Mouse (Mus musculus): ENCODE data around the gene Gm10842. TPM values are rescaled to one million over a fixed set of nuclear protein-coding genes. Genes with fewer than 3 reads are reported as not detected.

Gm10842 gene
- polyA plus RNA-seq, 1 experiment from 2014 or later: not detected

- Histone ChIP-seq H3K36me3 (ENCODE audit: control insufficient read depth, insufficient read depth, low read length) (no peaks in the 10 kb centered on the region), H3K9ac (ENCODE audit: low read depth, low read length) (no peak overlapping the region), H3K27ac (ENCODE audit: low read depth, low read length) (no peak overlapping the region), H3K4me2 (ENCODE audit: low read length) (no peak overlapping the region), H3K4me1 (ENCODE audit: control insufficient read depth, insufficient read depth, low read depth, low read length) (peaks cover 10% of the 10 kb centered on the region; the same call in 1 of the 2 replicates), H3K9me3 (ENCODE audit: control insufficient read depth, low read length) (no peaks in the 10 kb centered on the region), H3K4me3 (ENCODE audit: low read length) (no peak overlapping the region), H3K27me3 (replicated peaks; ENCODE audit: control insufficient read depth, insufficient read depth, low read length) (no peaks in the 10 kb centered on the region)
- ATAC-seq: no peak
- WGBS: 59% methylated on average over 4 of the region's 4 CpGs
These were observed 4.0 kb downstream of the Gm10842 start for GRCm38 (mm10) chr11:105150691-105151090.

- WGBS: 31% methylated on average over 18 of the region's 19 CpGs
- H3K4me2 ChIP-seq (ENCODE audit: low read length): peak overlapping the region; percentile 34
- peak overlapping the region; percentile 38; the same call in 1 of the 2 replicates for H3K9ac ChIP-seq (ENCODE audit: low read depth, low read length)
- no peaks in the 10 kb centered on the region for H3K9me3 ChIP-seq (ENCODE audit: control insufficient read depth, low read length)
- ATAC-seq: peak; percentile 45; the same call in 1 of the 2 replicates
- no peak overlapping the region for H3K4me3 ChIP-seq (ENCODE audit: low read length)
- H3K4me1 ChIP-seq (ENCODE audit: control insufficient read depth, insufficient read depth, low read depth, low read length): peaks cover 10% of the 10 kb centered on the region; the same call in 1 of the 2 replicates
- no peaks in the 10 kb centered on the region for H3K36me3 ChIP-seq (ENCODE audit: control insufficient read depth, insufficient read depth, low read length)
- no peak overlapping the region for H3K27ac ChIP-seq (ENCODE audit: low read depth, low read length)
- H3K27me3 ChIP-seq (replicated peaks; ENCODE audit: control insufficient read depth, insufficient read depth, low read length): no peaks in the 10 kb centered on the region
These were observed 4.7 kb downstream of the Gm10842 start for GRCm38 (mm10) chr11:105151226-105152016.

- Histone ChIP-seq H3K27ac (ENCODE audit: low read depth, low read length) (no peak overlapping the region), H3K4me1 (ENCODE audit: control insufficient read depth, insufficient read depth, low read depth, low read length) (peaks cover 10% of the 10 kb centered on the region; the same call in 1 of the 2 replicates), H3K4me3 (ENCODE audit: low read length) (no peak overlapping the region), H3K27me3 (replicated peaks; ENCODE audit: control insufficient read depth, insufficient read depth, low read length) (no peaks in the 10 kb centered on the region), H3K9ac (ENCODE audit: low read depth, low read length) (no peak overlapping the region), H3K9me3 (ENCODE audit: control insufficient read depth, low read length) (no peaks in the 10 kb centered on the region), H3K36me3 (ENCODE audit: control insufficient read depth, insufficient read depth, low read length) (no peaks in the 10 kb centered on the region), H3K4me2 (ENCODE audit: low read length) (peak overlapping the region; percentile 34; the same call in 1 of the 2 replicates)
- WGBS: 100% methylated on average over 1 of the region's 4 CpGs
- ATAC-seq: no peak
These were observed 5.3 kb downstream of the Gm10842 start for GRCm38 (mm10) chr11:105152017-105152300.

- Histone ChIP-seq H3K4me1 (ENCODE audit: control insufficient read depth, insufficient read depth, low read depth, low read length) (peaks cover 10% of the 10 kb centered on the region; the same call in 1 of the 2 replicates), H3K4me3 (ENCODE audit: low read length) (no peak overlapping the region), H3K4me2 (ENCODE audit: low read length) (no peak overlapping the region), H3K9ac (ENCODE audit: low read depth, low read length) (no peak overlapping the region), H3K27me3 (replicated peaks; ENCODE audit: control insufficient read depth, insufficient read depth, low read length) (no peaks in the 10 kb centered on the region), H3K27ac (ENCODE audit: low read depth, low read length) (no peak overlapping the region), H3K9me3 (ENCODE audit: control insufficient read depth, low read length) (no peaks in the 10 kb centered on the region), H3K36me3 (ENCODE audit: control insufficient read depth, insufficient read depth, low read length) (no peaks in the 10 kb centered on the region)
- WGBS: 84% methylated on average over 11 of the region's 11 CpGs
- no peak for ATAC-seq
These were observed 5.7 kb downstream of the Gm10842 start for GRCm38 (mm10) chr11:105152357-105152899.

GRCm38 (mm10) chr11:105153068-105153833 lies 6.6 kb downstream of the Gm10842 start:
- 30% methylated on average over 12 of the region's 12 CpGs for WGBS
- no peaks in the 10 kb centered on the region for H3K27me3 ChIP-seq (replicated peaks; ENCODE audit: control insufficient read depth, insufficient read depth, low read length)
- H3K9me3 ChIP-seq (ENCODE audit: control insufficient read depth, low read length): no peaks in the 10 kb centered on the region
- ATAC-seq: peak; percentile 84
- H3K4me3 ChIP-seq (ENCODE audit: low read length): no peak overlapping the region
- no peaks in the 10 kb centered on the region for H3K36me3 ChIP-seq (ENCODE audit: control insufficient read depth, insufficient read depth, low read length)
- H3K27ac ChIP-seq (ENCODE audit: low read depth, low read length): no peak overlapping the region
- H3K9ac ChIP-seq (ENCODE audit: low read depth, low read length): no peak overlapping the region
- H3K4me2 ChIP-seq (ENCODE audit: low read length): no peak overlapping the region
- peaks cover 10% of the 10 kb centered on the region; the same call in 1 of the 2 replicates for H3K4me1 ChIP-seq (ENCODE audit: control insufficient read depth, insufficient read depth, low read depth, low read length)

- H3K9me3 ChIP-seq (ENCODE audit: control insufficient read depth, low read length): no peaks in the 10 kb centered on the region
- no peaks in the 10 kb centered on the region for H3K36me3 ChIP-seq (ENCODE audit: control insufficient read depth, insufficient read depth, low read length)
- H3K9ac ChIP-seq (ENCODE audit: low read depth, low read length): no peak overlapping the region
- ATAC-seq: no peak
- no peak overlapping the region for H3K4me3 ChIP-seq (ENCODE audit: low read length)
- H3K27ac ChIP-seq (ENCODE audit: low read depth, low read length): no peak overlapping the region
- no peaks in the 10 kb centered on the region for H3K27me3 ChIP-seq (replicated peaks; ENCODE audit: control insufficient read depth, insufficient read depth, low read length)
- WGBS: 87% methylated on average over 4 of the region's 4 CpGs
- H3K4me2 ChIP-seq (ENCODE audit: low read length): no peak overlapping the region
- H3K4me1 ChIP-seq (ENCODE audit: control insufficient read depth, insufficient read depth, low read depth, low read length): peaks cover 10% of the 10 kb centered on the region; the same call in 1 of the 2 replicates
These were observed 9.2 kb downstream of the Gm10842 start for GRCm38 (mm10) chr11:105155915-105156314.

- no peak overlapping the region for H3K27ac ChIP-seq (ENCODE audit: low read depth, low read length)
- 86% methylated on average over 19 of the region's 19 CpGs for WGBS
- no peaks in the 10 kb centered on the region for H3K9me3 ChIP-seq (ENCODE audit: control insufficient read depth, low read length)
- ATAC-seq: no peak
- no peaks in the 10 kb centered on the region for H3K36me3 ChIP-seq (ENCODE audit: control insufficient read depth, insufficient read depth, low read length)
- no peak overlapping the region for H3K4me3 ChIP-seq (ENCODE audit: low read length)
- no peak overlapping the region for H3K4me2 ChIP-seq (ENCODE audit: low read length)
- no peak overlapping the region for H3K9ac ChIP-seq (ENCODE audit: low read depth, low read length)
- H3K4me1 ChIP-seq (ENCODE audit: control insufficient read depth, insufficient read depth, low read depth, low read length): peaks cover 5% of the 10 kb centered on the region; the same call in 1 of the 2 replicates
- H3K27me3 ChIP-seq (replicated peaks; ENCODE audit: control insufficient read depth, insufficient read depth, low read length): no peaks in the 10 kb centered on the region; the same call in 1 of the 2 replicates
These were observed 10.1 kb downstream of the Gm10842 start for GRCm38 (mm10) chr11:105156748-105157267.

GRCm38 (mm10) chr11:105158047-105158446 lies 11.4 kb downstream of the Gm10842 start:
- H3K4me2 ChIP-seq (ENCODE audit: low read length): no peak overlapping the region
- H3K9ac ChIP-seq (ENCODE audit: low read depth, low read length): no peak overlapping the region
- no peak overlapping the region for H3K4me3 ChIP-seq (ENCODE audit: low read length)
- H3K27ac ChIP-seq (ENCODE audit: low read depth, low read length): no peak overlapping the region
- no peaks in the 10 kb centered on the region for H3K9me3 ChIP-seq (ENCODE audit: control insufficient read depth, low read length)
- H3K36me3 ChIP-seq (ENCODE audit: control insufficient read depth, insufficient read depth, low read length): no peaks in the 10 kb centered on the region
- ATAC-seq: no peak
- no peaks in the 10 kb centered on the region; the same call in 1 of the 2 replicates for H3K27me3 ChIP-seq (replicated peaks; ENCODE audit: control insufficient read depth, insufficient read depth, low read length)
- H3K4me1 ChIP-seq (ENCODE audit: control insufficient read depth, insufficient read depth, low read depth, low read length): peaks cover 4% of the 10 kb centered on the region; the same call in 1 of the 2 replicates

All from hindbrain, embryonic 16.5 days (tissue).